Mouse (Mus musculus) CD8-positive naive resting alpha-beta T cell, adult 2 months (primary cell): ENCODE data around the gene Svopl.
A peak's percentile ranks its signal among the peaks of the same experiment; 100 is the strongest.

ENCODE experiments used
- DNase-seq, 2 experiments: peaks; one replicate each; pipeline ENCODE4 v3.0.0; 2022; ENCODE audit warnings: low read depth in 2 of 2, low spot score in 2 of 2

Gene Svopl

GRCm38 (mm10) chr6:38046838-38047237, at the start of gene Svopl:
Gene Svopl (minus strand): TSS chr6:38046996.
- no peak for DNase-seq

GRCm38 (mm10) chr6:38094701-38095100, 47.9 kb upstream of the Svopl start:
- DNase-seq, result no peak

GRCm38 (mm10) chr6:38092539-38092938, 45.7 kb upstream of the Svopl start:
- no peak for DNase-seq

DNA sequence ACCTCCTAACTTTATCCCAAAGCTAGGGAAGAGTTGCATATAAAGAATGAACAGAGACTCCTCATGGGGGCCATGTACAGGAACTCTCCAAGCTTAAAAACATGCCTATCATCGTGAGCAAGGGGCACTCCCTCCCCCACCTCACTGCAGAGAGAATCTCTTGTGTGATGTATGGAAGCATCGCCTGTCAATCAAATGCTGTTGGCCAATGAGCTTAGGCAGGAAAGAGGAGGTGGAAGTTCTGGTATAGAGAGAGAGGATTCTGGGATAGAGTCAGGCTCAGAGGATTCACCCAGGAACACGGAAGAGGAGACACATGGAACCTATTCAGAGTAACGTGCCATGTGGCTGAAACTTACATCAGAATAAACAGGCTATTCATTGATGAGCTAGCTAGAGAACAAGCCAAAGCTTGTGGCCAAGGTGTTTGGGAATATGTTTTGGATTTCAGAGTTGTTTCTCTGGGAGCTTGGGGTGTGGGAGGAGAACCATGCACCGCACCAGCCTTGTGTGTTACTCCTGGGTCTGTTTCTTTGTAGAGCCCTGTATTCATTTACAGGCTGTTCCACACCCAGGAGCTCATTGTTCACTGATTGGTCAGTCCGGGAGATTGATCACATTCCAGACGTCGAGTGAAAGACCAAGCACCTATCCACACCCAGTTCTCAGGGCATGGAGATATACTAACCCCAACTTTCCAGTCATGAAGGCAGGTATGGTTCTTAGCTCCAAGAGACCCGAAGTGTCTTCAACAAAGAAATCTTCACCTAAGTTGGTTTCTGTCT, 40.6 kb upstream of the Svopl start:
- no peak for DNase-seq

- no peak for DNase-seq
Observed at GRCm38 (mm10) chr6:38083204-38083603, 36.4 kb upstream of the Svopl start.

GRCm38 (mm10) chr6:38081727-38082341, 35.0 kb upstream of the Svopl start:
- DNase-seq, result no peak

DNA sequence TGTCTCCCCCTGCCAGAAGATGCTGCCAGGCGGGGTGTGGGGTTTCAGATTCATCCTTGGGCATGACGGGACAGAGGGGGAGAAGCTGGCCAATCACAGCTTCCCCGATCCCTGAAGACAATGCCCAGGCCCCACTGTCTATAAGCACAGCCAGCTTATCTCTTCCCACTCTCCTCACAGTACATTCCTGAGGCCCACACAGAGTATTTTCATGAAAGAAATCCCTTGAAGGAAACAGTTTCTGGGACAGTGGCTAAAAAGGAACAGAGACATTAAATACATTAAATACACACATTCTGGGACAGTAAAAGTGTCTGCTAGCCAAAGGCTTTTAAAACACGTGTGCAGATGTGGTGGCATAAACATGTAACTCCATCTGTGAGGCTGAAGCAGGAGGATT, 33.6 kb upstream of the Svopl start:
- DNase-seq, result no peak

GRCm38 (mm10) chr6:38073592-38073991, 26.8 kb upstream of the Svopl start:
- no peak for DNase-seq

- DNase-seq, result no peak
Observed at GRCm38 (mm10) chr6:38072137-38072796, 25.5 kb upstream of the Svopl start.

- DNase-seq, result no peak
Observed at GRCm38 (mm10) chr6:38071256-38071655, 24.5 kb upstream of the Svopl start.

GRCm38 (mm10) chr6:38066215-38066614, 19.4 kb upstream of the Svopl start:
- peak; percentile 20 to 33 for DNase-seq

DNA sequence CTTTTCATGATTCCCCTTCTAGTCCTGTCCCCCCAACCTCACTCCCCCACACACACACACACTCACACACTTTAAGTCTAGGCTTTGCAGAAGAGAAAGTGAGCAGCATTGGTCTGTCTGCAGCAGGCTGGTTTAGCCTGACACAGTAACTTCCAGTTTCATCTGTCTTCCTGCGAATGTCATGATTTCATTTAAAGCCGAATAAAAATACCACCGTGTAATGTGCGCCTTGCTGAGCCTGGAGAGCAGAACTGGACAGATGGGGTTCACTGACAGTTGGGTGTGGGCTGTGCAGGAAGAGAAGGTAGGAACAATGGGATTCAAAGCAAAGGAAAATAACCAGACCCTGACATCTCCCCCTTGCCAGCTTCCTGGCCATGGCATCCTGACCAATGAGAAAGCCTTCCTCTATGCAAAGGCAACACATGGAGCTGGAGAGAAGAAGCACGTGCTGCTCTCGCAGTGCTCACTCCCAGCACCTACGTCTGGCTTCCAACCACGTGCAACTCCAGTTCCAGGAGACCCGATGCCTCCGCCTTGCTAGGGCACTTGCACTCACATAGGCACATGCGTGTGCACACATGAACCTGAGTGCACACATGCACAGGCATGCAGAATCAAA, 18.8 kb upstream of the Svopl start:
- no peak for DNase-seq

GRCm38 (mm10) chr6:38065122-38065500, 18.3 kb upstream of the Svopl start:
- no peak for DNase-seq

DNA sequence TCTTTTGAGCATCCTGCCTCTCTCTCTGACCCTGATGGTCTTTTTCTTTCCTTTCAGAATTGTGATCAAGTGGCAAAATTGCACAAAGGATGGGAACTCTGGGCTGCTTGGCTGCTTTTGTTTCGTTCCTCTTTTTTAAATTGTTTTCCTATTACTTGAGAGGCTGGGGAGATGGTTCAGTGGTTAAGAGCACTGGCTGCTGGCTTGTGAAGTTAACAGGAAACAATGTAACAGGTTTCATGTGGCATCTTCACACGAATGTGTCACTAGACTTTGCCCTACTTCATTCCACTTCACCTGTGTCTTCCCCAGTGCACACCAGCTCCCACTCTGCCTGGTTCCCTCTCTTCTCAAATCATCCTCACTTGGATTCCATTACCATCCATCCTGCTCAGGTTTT, 17.8 kb upstream of the Svopl start:
- no peak for DNase-seq

GRCm38 (mm10) chr6:38058805-38059204, 12.0 kb upstream of the Svopl start:
- DNase-seq, result no peak

DNA sequence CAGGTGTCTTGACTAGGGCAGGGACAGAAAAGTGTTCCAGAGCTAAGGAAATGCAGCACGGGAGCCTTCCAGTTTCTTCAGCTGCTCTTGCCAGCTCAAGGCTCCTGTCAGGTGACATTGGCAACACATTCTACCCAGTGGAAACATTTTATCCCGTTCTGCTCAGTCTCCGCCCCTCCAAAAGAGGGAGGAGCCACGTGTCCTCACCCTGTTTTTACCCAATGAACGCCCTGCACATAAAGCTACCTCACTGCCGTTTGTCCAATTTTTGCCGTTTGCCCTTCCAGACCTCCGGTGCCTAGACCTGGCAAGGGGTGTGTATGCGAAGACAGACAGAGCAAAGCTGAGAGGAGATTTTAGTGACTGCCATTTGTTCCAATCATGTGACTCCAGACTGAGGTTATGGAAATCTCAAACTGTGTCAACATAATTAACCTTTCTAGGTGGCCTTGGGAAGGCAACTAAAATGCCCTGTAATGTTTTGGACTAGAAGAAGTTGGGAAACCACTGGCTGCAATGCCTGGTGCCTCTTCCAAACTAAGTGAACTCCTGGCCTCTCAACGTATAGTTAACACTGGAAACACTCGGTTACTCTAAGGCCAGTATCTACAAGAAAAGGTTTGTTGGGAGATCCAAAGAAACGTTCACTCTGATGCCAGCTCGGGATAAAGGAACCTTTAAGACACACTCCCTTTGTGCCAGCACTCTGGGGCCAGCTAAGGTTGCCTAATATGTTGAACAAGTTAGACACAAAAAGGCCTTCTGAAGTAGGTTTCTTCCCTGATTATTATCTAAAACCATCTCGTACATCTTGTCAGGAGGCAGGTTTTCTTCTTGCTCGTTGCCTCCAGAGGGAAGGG, 8.9 kb upstream of the Svopl start:
- DNase-seq, result no peak

DNA sequence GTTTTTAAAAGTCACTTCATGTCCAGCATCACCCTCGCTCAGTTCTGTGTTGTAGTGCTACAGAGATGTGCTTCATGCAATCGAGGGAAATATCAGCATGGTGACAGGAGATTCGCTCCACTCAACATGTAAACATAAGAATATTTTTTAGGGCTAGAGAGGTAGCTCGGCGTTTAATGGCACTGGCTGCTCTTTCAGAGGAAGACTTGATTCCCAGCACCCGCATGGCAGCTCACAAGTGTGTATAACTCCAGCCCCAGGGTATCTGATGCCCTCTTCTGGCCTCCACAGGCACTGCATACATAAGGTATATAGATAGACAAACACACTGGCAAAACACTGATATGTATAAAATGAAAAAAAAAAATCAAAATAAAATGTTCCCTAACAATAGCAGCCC, 2.8 kb upstream of the Svopl start:
- DNase-seq, result no peak

DNA sequence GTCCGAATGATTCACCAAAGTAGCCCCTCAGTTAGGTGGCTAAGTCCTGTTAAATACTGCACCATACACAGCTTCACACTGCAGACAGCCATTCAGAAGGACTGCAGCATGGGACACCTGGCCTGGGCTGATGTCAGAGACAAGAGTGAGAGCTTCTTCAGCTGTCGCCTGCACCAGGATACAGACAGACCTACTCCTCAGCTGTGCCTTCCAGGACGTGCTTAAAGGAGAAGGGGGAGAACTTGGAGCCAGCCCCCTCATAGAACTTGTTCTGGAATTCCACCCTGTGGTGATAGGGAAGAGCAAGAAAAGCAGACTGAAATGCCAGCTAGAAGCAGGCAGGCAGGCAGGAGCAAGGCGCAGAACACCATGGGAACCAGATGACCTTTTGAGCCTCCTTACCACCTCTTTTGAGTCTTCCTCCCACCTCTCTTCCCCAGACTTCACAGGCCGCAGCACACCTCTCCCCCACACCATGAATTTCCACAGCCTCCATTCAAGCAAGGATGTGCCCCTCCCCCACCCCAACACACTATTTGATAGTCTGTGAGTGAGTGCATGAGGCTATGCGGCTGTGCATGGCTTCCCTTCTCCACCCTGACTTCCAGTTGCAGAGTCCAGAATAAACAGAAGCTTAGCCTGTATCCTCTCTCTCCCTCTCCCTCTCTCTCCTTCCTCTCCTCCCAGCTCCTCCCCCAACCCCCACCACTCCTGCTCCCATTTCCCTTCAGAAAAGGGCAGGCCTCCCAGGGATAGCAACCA, 2.2 kb upstream of the Svopl start:
- no peak for DNase-seq

DNA sequence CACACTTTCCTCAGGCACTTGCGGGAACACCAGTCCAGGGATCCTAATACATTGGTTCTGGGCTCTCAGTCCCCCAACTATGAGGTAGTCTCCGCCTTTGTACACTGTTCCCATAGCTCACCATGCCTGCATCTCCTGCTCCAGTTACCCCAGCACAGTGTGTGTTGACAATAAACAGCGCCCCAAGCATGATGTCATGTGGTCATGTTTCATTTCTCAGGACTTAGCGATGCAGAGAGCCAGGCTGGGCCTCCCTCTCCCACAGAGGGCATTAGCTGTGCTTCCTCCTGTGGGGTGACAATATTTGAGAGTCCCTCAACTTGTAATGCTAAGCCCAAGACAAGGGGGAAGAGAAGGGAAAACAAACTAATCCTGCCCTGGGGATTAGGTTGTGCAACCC, 1.2 kb upstream of the Svopl start:
- no peak for DNase-seq
